Comparison of ENCODE assay signal across 28 mouse cellular contexts in the genomic region with DNA sequence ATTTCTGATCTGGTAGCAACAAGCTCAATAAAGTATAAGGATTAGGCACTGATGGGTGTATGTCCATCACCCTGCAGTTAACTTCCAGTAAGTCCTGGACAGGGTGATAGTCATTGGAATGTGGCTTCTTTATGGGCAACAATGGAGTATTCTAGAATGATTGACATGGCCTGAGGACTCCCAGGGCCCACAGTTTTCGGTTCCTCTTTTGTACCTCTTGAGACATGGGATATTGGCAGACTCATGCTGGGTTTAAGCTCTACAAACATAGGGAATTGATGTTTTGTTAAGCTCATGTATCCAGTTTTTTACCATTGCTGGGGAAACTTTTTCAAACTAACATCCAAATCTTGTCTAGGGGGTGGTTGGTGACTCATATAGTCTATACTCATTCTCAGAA. TPM values are rescaled to one million over a fixed set of nuclear protein-coding genes. Genes with fewer than 3 reads are reported as not detected.
"Had no signal": no experiment of that assay in that cellular context is flagged by ENCODE, and none has a peak within 500 bp of the region (broad histone marks: within the 10 kb centered on the region; RNA-seq: fewer than 3 reads in every experiment).

No protein-coding gene starts in this region.

- ATAC-seq: intestine, embryonic 15.5 days; midbrain, embryonic 15.5 days had no signal

- H3K27me3 ChIP-seq: intestine, embryonic 15.5 days; kidney, embryonic 15.5 days; liver, embryonic 13.5 days; midbrain, embryonic 12.5 days; midbrain, embryonic 15.5 days; neural tube, embryonic 13.5 days; stomach, embryonic 15.5 days had no signal

- H3K4me1 ChIP-seq: intestine, embryonic 15.5 days; kidney, embryonic 15.5 days; liver, embryonic 13.5 days; midbrain, embryonic 12.5 days; midbrain, embryonic 15.5 days; neural tube, embryonic 13.5 days; stomach, embryonic 15.5 days had no signal

- DNase-seq: kidney, adult 18-20 months; kidney, postnatal 10 days; kidney, postnatal 4 days; liver, embryonic 13.5 days; lung, adult 2 months; lung, postnatal 14 days; retina, postnatal 1 day; right cerebral cortex, postnatal 25 days; spleen, adult 18-20 months; thymus, adult 2 months; thymus, postnatal 14 days had no signal

- H3K4me3 ChIP-seq: intestine, embryonic 15.5 days; kidney, embryonic 15.5 days; liver, embryonic 13.5 days; midbrain, embryonic 12.5 days; midbrain, embryonic 15.5 days; myocyte; neural tube, embryonic 13.5 days; stomach, embryonic 15.5 days had no signal

- H3K36me3 ChIP-seq: intestine, embryonic 15.5 days; kidney, embryonic 15.5 days; liver, embryonic 13.5 days; midbrain, embryonic 12.5 days; midbrain, embryonic 15.5 days; neural tube, embryonic 13.5 days; stomach, embryonic 15.5 days had no signal

- H3K27ac ChIP-seq: intestine, embryonic 15.5 days; kidney, embryonic 15.5 days; liver, embryonic 13.5 days; midbrain, embryonic 12.5 days; midbrain, embryonic 15.5 days; neural tube, embryonic 13.5 days; stomach, embryonic 15.5 days had no signal

RNA-seq across cellular contexts. Expression of a gene that starts 3.9 kb away (rescaled TPM):
- total RNA-seq: layer of hippocampus, adult 18-20 months; layer of hippocampus, postnatal 25 days; left cerebral cortex, adult 18-20 months; left cerebral cortex, postnatal 25 days; liver, adult 2 months had no signal
- polyA plus RNA-seq: intestine, embryonic 15.5 days; kidney, embryonic 15.5 days; limb, embryonic 11.5 days; limb, embryonic 14.5 days; liver, adult 2 months; liver, embryonic 13.5 days; liver, embryonic 16.5 days; lung, embryonic 16.5 days; midbrain, embryonic 12.5 days; myocyte; stomach, embryonic 15.5 days; thymus, adult 2 months had no signal

RNA-seq across cellular contexts. Expression of a gene that starts 41.4 kb away (rescaled TPM):
- total RNA-seq: layer of hippocampus, adult 18-20 months; layer of hippocampus, postnatal 25 days; left cerebral cortex, adult 18-20 months; left cerebral cortex, postnatal 25 days; liver, adult 2 months; neutrophil, adult 5-6 weeks had no signal
- polyA plus RNA-seq: kidney, embryonic 15.5 days; limb, embryonic 11.5 days; limb, embryonic 14.5 days; liver, adult 2 months; liver, embryonic 13.5 days; midbrain, embryonic 12.5 days; midbrain, embryonic 15.5 days; neural tube, embryonic 13.5 days had no signal
